Mouse (Mus musculus): ENCODE measurements around the gene Inhba. TPM values are rescaled to one million over a fixed set of nuclear protein-coding genes. Genes with fewer than 3 reads are reported as not detected.

Inhba gene
- total RNA-seq, 2 experiments from 2014 or later = 0.75 to 2.3 TPM

DNA sequence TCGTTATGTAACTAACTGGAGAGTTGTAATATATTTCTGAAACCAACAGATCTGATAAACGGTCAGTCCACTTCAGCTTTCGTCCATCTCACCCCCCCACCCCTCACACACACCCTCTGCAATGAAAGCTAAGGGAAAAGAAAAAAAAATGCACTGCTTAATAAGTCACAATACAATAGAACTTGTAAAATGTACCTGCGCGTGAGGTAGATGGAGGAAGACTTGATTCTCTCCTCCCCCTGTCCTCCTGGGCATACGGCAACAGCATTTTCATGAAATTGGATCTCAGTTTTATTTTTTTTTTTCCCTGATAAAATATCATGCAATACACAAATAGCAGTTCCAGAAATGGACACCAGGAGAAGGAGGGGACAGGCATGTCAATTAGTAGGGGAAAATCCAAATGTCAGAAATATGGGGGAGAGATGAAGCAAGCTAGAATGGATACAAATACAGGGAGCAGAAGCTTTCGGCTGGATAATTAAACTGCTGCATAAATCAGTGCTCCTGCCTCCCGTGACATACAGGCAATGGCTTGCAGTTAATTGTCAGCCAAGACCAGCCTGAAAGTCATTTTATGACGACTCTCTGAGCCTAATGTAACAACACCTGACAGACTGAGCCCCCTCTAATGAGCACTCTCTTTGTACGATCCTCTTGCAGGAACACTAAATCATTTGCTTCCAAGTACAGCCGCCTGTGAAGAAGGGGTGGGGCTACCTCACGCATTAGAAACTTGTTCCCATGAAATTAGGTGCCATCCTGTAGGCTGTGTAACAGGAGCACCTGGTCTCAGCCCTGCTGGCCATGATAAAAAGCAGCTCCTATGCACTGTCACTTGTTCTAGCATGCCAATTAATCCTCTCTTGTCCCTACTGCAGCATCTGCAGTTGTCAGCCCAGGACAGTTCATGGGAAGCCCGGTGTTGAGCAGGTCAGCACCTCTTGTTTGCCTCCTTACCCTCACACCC is 11.7 kb downstream of the Inhba start:
- no peak for DNase-seq (ENCODE audit: low spot score)

DNA sequence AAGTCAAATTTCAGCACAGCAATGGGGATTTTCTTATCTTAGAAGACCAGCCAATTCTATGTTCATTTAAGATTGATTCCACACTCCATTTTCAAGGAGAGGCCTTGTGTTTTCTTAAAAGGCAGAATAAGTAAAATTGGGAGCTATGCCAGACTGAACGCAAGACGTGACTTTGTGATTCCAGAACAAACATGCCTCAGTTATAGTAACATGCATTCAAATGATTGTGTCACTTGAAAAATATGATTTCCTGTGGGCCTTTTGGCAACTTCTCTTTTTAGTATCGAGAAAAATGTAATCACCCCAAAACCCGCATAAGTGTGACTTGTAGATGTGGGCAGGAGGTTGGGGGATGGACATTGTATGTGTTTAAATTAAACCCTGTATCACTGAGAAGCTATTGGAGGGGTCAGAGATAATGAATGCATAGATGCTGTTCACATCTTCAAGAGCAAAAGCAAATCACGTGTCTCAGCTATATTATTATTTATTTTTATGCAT is 19.0 kb downstream of the Inhba start:
- DNase-seq (ENCODE audit: low spot score) = no peak

DNA sequence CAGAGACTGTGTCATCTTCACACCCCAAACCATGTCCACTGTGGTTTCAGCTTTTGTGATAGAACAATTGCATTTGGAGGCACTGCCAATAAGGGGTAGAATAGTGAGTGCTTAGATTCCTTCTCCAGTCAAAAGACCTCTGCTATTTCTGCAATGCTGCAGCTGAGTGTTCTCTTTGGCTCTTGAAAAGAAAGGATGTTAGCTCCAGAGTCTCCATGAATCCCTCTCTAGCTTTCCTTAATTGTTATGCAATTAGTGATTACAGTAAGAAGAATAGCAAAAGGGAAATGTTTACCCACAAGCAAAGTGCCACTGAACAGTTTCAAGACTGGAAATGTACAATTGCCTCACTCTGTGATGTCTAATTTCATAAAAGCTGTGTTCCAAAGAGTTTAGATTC is 20.8 kb downstream of the Inhba start:
- no peak for DNase-seq (ENCODE audit: low spot score)

DNA sequence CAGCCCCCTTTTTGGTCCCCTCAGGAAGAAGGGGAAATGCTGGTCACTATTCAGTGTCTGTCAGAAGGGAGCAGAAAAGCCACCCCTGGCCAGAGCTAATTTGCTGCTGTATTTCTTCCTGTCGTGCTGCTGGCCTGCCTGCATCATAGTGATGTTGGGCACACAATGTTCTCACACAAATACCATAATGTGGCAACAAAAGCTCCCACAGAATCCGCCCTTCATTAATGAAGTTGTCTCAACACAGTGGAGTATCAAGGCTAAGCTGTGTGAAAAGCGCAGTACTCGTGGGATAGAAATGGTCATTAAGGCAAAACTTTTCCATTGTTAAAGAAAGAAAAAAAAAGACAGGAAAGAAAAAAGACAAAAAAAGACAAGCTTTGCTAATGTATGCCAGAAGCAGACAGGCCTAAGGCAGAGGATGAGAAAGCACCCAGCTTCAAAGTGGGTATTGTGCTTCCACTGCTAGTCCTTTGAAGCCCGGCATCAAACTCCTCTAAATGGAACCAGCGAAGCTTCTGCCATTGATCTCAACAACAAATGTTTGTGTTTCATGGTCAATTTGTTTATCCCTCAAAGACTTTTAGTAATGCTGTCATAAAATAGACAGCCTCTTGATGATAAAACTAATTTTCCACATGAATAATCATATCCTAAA is 21.4 kb downstream of the Inhba start:
- DNase-seq (ENCODE audit: low spot score) = no peak

DNA sequence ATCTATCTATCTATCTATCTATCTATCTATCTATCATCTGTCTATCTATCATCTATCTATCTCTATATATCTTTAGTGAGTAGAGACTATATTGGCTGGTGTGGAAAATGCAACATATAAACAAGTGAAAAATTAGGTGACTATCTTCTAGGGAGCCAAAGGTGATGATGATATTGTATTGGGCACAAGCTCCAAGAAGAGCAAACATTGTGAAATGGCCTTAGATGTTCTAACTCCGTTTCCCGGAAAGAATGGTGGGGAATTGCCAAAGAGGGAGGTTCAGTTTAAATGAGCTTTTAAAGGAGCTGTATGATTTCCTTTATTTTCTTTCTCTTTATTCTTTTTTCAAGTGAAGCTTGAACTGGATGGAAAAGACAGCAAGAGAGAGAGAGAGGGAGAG is 57.4 kb downstream of the Inhba start:
- no peak for DNase-seq (ENCODE audit: low spot score)

DNA sequence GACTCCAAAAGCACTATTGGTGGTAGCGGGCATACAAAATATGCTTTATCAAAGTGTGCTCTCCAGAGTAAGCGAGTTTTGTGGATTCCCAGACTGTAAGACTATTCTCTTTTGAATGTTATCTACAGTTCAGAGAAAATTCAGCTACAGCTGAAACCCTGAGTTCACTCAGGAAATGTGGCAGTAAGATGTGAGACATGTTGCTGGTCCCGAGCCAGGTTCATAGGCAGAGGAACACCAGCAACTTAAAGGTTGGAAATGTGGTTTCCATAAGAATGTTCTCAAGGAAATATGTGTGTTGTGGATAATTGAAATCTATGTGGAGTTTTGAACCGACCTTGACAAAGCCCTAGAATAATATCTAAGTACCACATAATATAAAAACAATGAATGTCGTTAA is 65.6 kb downstream of the Inhba start:
- no peak for DNase-seq (ENCODE audit: low spot score)

DNA sequence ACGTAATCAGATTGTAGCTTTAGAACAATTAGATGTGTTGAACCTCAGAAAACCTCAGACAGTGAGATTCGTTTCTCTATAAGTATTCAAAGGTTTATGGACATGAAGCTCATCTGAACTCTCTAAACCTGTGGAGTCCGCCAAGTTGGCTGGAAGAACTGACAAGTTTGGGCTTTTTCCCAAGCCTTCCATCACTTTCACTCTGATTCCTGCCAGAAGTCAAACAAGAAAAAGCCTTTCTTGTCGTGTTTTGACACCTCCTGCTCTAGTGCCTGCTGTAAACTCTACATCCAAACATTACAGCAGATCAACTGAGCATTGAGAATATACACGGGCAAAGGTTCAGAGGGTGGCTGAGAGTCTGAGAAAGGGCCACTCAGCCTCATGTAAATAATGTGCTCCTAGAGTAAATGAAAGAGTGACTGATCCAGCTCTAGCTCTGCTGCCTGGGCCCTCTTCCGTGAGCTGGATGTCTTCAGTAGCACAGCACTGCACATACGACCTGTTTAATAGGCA is 66.6 kb downstream of the Inhba start:
- no peak for DNase-seq (ENCODE audit: low spot score)

DNA sequence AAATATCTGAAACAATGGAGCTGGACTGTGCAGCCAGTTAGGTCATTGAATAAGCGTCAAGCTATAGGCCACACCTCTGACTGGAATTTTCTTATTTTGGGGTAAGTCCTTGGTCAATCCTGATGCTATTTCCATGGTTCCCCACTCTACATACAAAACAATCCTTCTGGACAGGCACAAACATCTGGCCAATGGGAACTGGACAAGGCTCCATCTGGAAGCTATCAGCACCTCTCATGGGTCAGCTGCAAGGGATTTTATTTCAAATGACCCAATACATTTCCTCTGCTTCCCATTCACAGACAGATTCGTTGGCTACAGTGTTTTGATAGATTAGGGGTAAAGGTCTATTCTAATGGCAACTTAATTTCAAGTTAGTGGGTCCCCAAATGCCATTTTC is 68.6 kb downstream of the Inhba start:
- DNase-seq (ENCODE audit: low spot score) = peak; percentile 4

All from gastrocnemius, adult 18-20 months (tissue).